Mouse (Mus musculus) embryonic facial prominence, embryonic 11.5 days (tissue): Measurements from ENCODE around the gene Etfbkmt. TPM values are rescaled to one million over a fixed set of nuclear protein-coding genes. Genes with fewer than 3 reads are reported as not detected.
"Not testable (repeated sequence)": the region's sequence is repeated elsewhere in the genome, so short reads cannot be mapped to it uniquely, and the experiment has no call there.

ENCODE experiments used
- ATAC-seq: fragments of 200-750 bp; cut with Nextera tagmentation; replicated peaks from 2 replicates; pipeline ENCODE4 v1.8.0; 2017; ENCODE audit warnings: low read depth; ENCODE audit not compliant: insufficient number of reproducible peaks, low FRiP score, low TSS enrichment
- DNase-seq: peaks from one replicate; pipeline ENCODE4 v3.0.0-alpha.2; 2015; ENCODE audit warnings: low spot score
- H3K27ac ChIP-seq: fragments of 300-500 bp; sonication (generic); replicated peaks from 2 replicates; pipeline ENCODE4 v1.5.1; 2014; ENCODE audit warnings: mild to moderate bottlenecking, low read depth, low read length, control low read depth
- H3K27me3 ChIP-seq: fragments of 300-500 bp; sonication (generic); 2 replicates; pipeline ENCODE4 v1.6.1; 2014; ENCODE audit warnings: mild to moderate bottlenecking, low read length, moderate library complexity, mixed read lengths; ENCODE audit not compliant: control insufficient read depth, insufficient read depth
- H3K36me3 ChIP-seq: fragments of 300-500 bp; sonication (generic); replicated peaks from 2 replicates; pipeline ENCODE4 v1.6.1; 2014; ENCODE audit warnings: low read depth, mild to moderate bottlenecking, low read length, moderate library complexity, mixed read lengths; ENCODE audit not compliant: control insufficient read depth, insufficient read depth
- H3K4me1 ChIP-seq: fragments of 300-500 bp; sonication (generic); 2 replicates; pipeline ENCODE4 v1.6.1; 2014; ENCODE audit warnings: low read length, mixed read lengths; ENCODE audit not compliant: control insufficient read depth, insufficient read depth
- H3K4me2 ChIP-seq: fragments of 300-500 bp; sonication (generic); 2 replicates; pipeline ENCODE4 v1.6.1; 2014; ENCODE audit warnings: low read depth, mild to moderate bottlenecking, control low read depth, low read length, moderate library complexity
- H3K4me3 ChIP-seq: fragments of 300-500 bp; sonication (generic); 2 replicates; pipeline ENCODE4 v1.5.1; 2014; ENCODE audit warnings: low read depth, low read length, control low read depth
- H3K9ac ChIP-seq: fragments of 300-500 bp; sonication (generic); replicated peaks from 2 replicates; pipeline ENCODE4 v1.6.1; 2014; ENCODE audit warnings: mild to moderate bottlenecking, control low read depth, low read length
- H3K9me3 ChIP-seq: fragments of 300-500 bp; sonication (generic); replicated peaks from 2 replicates; pipeline ENCODE4 v1.6.1; 2016; ENCODE audit warnings: mild to moderate bottlenecking, low read length, inconsistent platforms, mixed read lengths; ENCODE audit not compliant: control insufficient read depth
- WGBS: fragments of 180-500 bp; shearing (Covaris S2); extraction: QIAGEN DNeasy Blood & Tissue Kit; methylation state at CpG from one replicate; pipeline ENCODE4 v1.1.7; 2014; 5-methylcytosine and 5-hydroxymethylcytosine counted together
- polyA plus RNA-seq: library from polyadenylated mRNA; unstranded; fragments of >200 nt; fragmentation: Nextera tagmentation; extraction: Ambion mirVana; gene quantifications from 2 replicates; pipeline ENCODE4 v1.2.1, GENCODE M21; 2014

Etfbkmt gene
- polyA plus RNA-seq, 1 experiment from 2014 or later = 11.4 TPM

- Histone ChIP-seq H3K4me2 (no peak overlapping the region), H3K9ac (no peak overlapping the region), H3K9me3 (no peaks in the 10 kb centered on the region), H3K4me1 (no peaks in the 10 kb centered on the region), H3K4me3 (no peak overlapping the region), H3K36me3 (peaks cover 2% of the 10 kb centered on the region; the same call in 1 of the 2 replicates), H3K27ac (no peak overlapping the region), H3K27me3 (no peaks in the 10 kb centered on the region)
- DNase-seq (no peak), ATAC-seq (no peak)
- 42% methylated on average over 6 of the region's 6 CpGs for WGBS
Observed at GRCm38 (mm10) chr6:149153473-149154115, 13.9 kb downstream of the Etfbkmt start.

- no peak overlapping the region for H3K27ac ChIP-seq
- H3K9ac ChIP-seq = no peak overlapping the region
- no peaks in the 10 kb centered on the region for H3K27me3 ChIP-seq
- H3K36me3 ChIP-seq = peaks cover 2% of the 10 kb centered on the region; the same call in 1 of the 2 replicates
- WGBS = 31% methylated on average over 8 of the region's 8 CpGs
- no peak overlapping the region for H3K4me3 ChIP-seq
- H3K4me1 ChIP-seq = no peaks in the 10 kb centered on the region
- ATAC-seq (no peak), DNase-seq (no peak)
- no peaks in the 10 kb centered on the region for H3K9me3 ChIP-seq
- no peak overlapping the region for H3K4me2 ChIP-seq
Observed at GRCm38 (mm10) chr6:149154116-149155030, 14.7 kb downstream of the Etfbkmt start.

- Histone ChIP-seq H3K36me3 (peaks cover 2% of the 10 kb centered on the region; the same call in 1 of the 2 replicates), H3K4me3 (no peak overlapping the region), H3K9me3 (no peaks in the 10 kb centered on the region), H3K9ac (no peak overlapping the region), H3K4me1 (no peaks in the 10 kb centered on the region), H3K27ac (no peak overlapping the region), H3K27me3 (no peaks in the 10 kb centered on the region), H3K4me2 (no peak overlapping the region)
- ATAC-seq = no peak
- WGBS = 64% methylated on average over 3 of the region's 3 CpGs
- no peak for DNase-seq
Observed at GRCm38 (mm10) chr6:149155031-149155841, 15.6 kb downstream of the Etfbkmt start.

- H3K4me1 ChIP-seq, H3K27me3 ChIP-seq, H3K4me2 ChIP-seq, ATAC-seq, H3K9ac ChIP-seq, DNase-seq, H3K36me3 ChIP-seq, H3K9me3 ChIP-seq, H3K4me3 ChIP-seq, H3K27ac ChIP-seq: not testable (repeated sequence)
- 75% methylated on average over 3 of the region's 4 CpGs for WGBS
Observed at GRCm38 (mm10) chr6:149167038-149167437, 27.4 kb downstream of the Etfbkmt start.

- Histone ChIP-seq H3K27ac (no peak overlapping the region), H3K4me2 (no peak overlapping the region), H3K9me3 (no peaks in the 10 kb centered on the region), H3K36me3 (no peaks in the 10 kb centered on the region; the same call in none of the 2 replicates), H3K27me3 (no peaks in the 10 kb centered on the region), H3K4me3 (no peak overlapping the region), H3K4me1 (no peaks in the 10 kb centered on the region), H3K9ac (no peak overlapping the region)
- WGBS = 93% methylated on average over 1 of the region's 1 CpGs
- ATAC-seq (no peak), DNase-seq (no peak)
Observed at GRCm38 (mm10) chr6:149167672-149168071, 28.0 kb downstream of the Etfbkmt start.

GRCm38 (mm10) chr6:149168436-149168835 lies 28.8 kb downstream of the Etfbkmt start:
- Histone ChIP-seq H3K27me3 (no peaks in the 10 kb centered on the region), H3K4me1 (no peaks in the 10 kb centered on the region), H3K4me3 (no peak overlapping the region), H3K4me2 (no peak overlapping the region), H3K9me3 (no peaks in the 10 kb centered on the region), H3K27ac (no peak overlapping the region), H3K9ac (no peak overlapping the region), H3K36me3 (no peaks in the 10 kb centered on the region; the same call in 1 of the 2 replicates)
- DNase-seq (no peak), ATAC-seq (no peak)
- 97% methylated on average over 2 of the region's 2 CpGs for WGBS

- not testable (repeated sequence) for H3K36me3 ChIP-seq, H3K4me2 ChIP-seq, H3K9ac ChIP-seq, H3K4me1 ChIP-seq, DNase-seq, H3K27me3 ChIP-seq, H3K4me3 ChIP-seq, H3K9me3 ChIP-seq, ATAC-seq, H3K27ac ChIP-seq
- WGBS = 97% methylated on average over 4 of the region's 4 CpGs
Observed at GRCm38 (mm10) chr6:149169965-149170364, 30.3 kb downstream of the Etfbkmt start.
